9 mouse cellular contexts compared by ENCODE assay signal in the genomic region with DNA sequence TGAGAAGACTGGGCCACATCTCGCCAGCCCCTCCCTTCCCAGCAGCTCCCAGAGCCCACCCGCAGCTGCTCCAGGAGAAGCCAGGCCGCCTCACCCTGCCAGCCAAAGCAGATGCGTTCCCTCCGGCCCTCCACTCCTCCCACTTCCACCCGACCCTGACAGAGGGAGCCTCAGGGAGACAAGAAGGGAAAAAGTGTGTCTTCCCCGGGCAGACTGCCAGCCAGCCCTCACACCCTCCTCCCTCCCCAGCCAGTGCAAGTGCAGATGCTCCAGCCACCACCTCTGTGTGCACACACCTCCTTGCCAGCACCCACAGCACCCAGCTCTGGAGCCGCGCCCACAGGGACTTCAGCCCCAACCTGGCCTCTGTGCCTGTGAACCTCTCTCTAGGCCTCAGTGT. TPM values are rescaled to one million over a fixed set of nuclear protein-coding genes. Genes with fewer than 3 reads are reported as not detected.
DNase-seq lines count a peak whose midpoint lies in the region; ATAC-seq lines count a peak whose summit lies in the region.
"Had no signal": no experiment of that assay in that cellular context is flagged by ENCODE, and none has a peak within 500 bp of the region (broad histone marks: within the 10 kb centered on the region; RNA-seq: fewer than 3 reads in every experiment).

No protein-coding gene starts in this region.

- 0 out of 2 replicates have a peak overlapping the region, but pooled peaks have one; percentile 40 for H3K27ac ChIP-seq in forebrain, embryonic 10.5 days
- no peak overlapping the region for H3K27ac ChIP-seq in forebrain, embryonic 11.5 days (ENCODE audit: low read depth, low read length)
- peak overlapping the region; percentile 17 for H3K27ac ChIP-seq in midbrain, embryonic 16.5 days (ENCODE audit: low read length)
- no peak overlapping the region for H3K27ac ChIP-seq in midbrain, embryonic 15.5 days

- H3K9me3 ChIP-seq in forebrain, embryonic 10.5 days, result no peaks in the 10 kb centered on the region
- no peaks in the 10 kb centered on the region for H3K9me3 ChIP-seq in forebrain, embryonic 11.5 days (ENCODE audit: control insufficient read depth, low read length)
- H3K9me3 ChIP-seq in midbrain, embryonic 16.5 days (replicated peaks; ENCODE audit: control insufficient read depth, low read length, poor library complexity, severe bottlenecking), result no peaks in the 10 kb centered on the region
- no peaks in the 10 kb centered on the region for H3K9me3 ChIP-seq in midbrain, embryonic 15.5 days

- ATAC-seq in forebrain, embryonic 11.5 days (replicated peaks; ENCODE audit: low FRiP score), result no peak
- ATAC-seq in midbrain, embryonic 16.5 days, result no peak
- no peak for ATAC-seq in midbrain, embryonic 15.5 days (replicated peaks)
- no peak for ATAC-seq in megakaryocyte progenitor cell, adult 5-6 weeks (replicated peaks; ENCODE audit: poor library complexity)
- ATAC-seq in megakaryocyte, adult 5-6 weeks (ENCODE audit: poor library complexity, severe bottlenecking), result no peak

- no peaks in the 10 kb centered on the region for H3K27me3 ChIP-seq in forebrain, embryonic 10.5 days (ENCODE audit: poor library complexity, severe bottlenecking)
- H3K27me3 ChIP-seq in forebrain, embryonic 11.5 days (ENCODE audit: control insufficient read depth, insufficient read depth, low read length), result no peaks in the 10 kb centered on the region
- H3K27me3 ChIP-seq in midbrain, embryonic 16.5 days (ENCODE audit: control insufficient read depth, insufficient read depth, low read depth, low read length), result no peaks in the 10 kb centered on the region
- H3K27me3 ChIP-seq in midbrain, embryonic 15.5 days (replicated peaks), result no peaks in the 10 kb centered on the region

- WGBS in forebrain, embryonic 10.5 days, result 64% methylated on average over 9 of the region's 9 CpGs
- WGBS in forebrain, embryonic 11.5 days, result 63% methylated on average over 9 of the region's 9 CpGs
- WGBS in midbrain, embryonic 16.5 days, result 54% methylated on average over 9 of the region's 9 CpGs
- WGBS in midbrain, embryonic 15.5 days, result 52% methylated on average over 9 of the region's 9 CpGs

- peaks cover 12% of the 10 kb centered on the region for H3K4me1 ChIP-seq in forebrain, embryonic 10.5 days
- no peaks in the 10 kb centered on the region for H3K4me1 ChIP-seq in forebrain, embryonic 11.5 days (replicated peaks; ENCODE audit: control insufficient read depth, insufficient read depth, low read length)
- H3K4me1 ChIP-seq in midbrain, embryonic 16.5 days (ENCODE audit: control insufficient read depth, insufficient read depth, low read length), result no peaks in the 10 kb centered on the region
- peaks cover 5% of the 10 kb centered on the region; the same call in 1 of the 2 replicates for H3K4me1 ChIP-seq in midbrain, embryonic 15.5 days

- no peak overlapping the region for H3K9ac ChIP-seq in forebrain, embryonic 11.5 days (ENCODE audit: low read length)
- H3K9ac ChIP-seq in midbrain, embryonic 16.5 days (ENCODE audit: low read depth, low read length), result no peak overlapping the region
- H3K9ac ChIP-seq in midbrain, embryonic 15.5 days, result no peak overlapping the region

- H3K4me2 ChIP-seq in forebrain, embryonic 11.5 days (ENCODE audit: low read depth, low read length, severe bottlenecking), result no peak overlapping the region
- H3K4me2 ChIP-seq in midbrain, embryonic 16.5 days (ENCODE audit: low read length), result no peak overlapping the region
- no peak overlapping the region for H3K4me2 ChIP-seq in midbrain, embryonic 15.5 days

- no peak for DNase-seq in forebrain, embryonic 10.5 days (ENCODE audit: extremely low spot score, low spot score)
- no peak for DNase-seq in forebrain, embryonic 11.5 days (ENCODE audit: low spot score)
- peak; percentile 38 to 56 for DNase-seq in kidney, adult 8-10 months
- peak; percentile 72 for DNase-seq in skeletal muscle tissue, adult 2 months (ENCODE audit: low read depth, low spot score)
- DNase-seq: layer of hippocampus, postnatal 36 days had no signal

- no peaks in the 10 kb centered on the region for H3K36me3 ChIP-seq in forebrain, embryonic 10.5 days (replicated peaks)
- H3K36me3 ChIP-seq in forebrain, embryonic 11.5 days (ENCODE audit: control insufficient read depth, insufficient read depth, low read length), result no peaks in the 10 kb centered on the region
- no peaks in the 10 kb centered on the region for H3K36me3 ChIP-seq in midbrain, embryonic 16.5 days (ENCODE audit: control insufficient read depth, insufficient read depth, low read length)
- H3K36me3 ChIP-seq in midbrain, embryonic 15.5 days (replicated peaks), result no peaks in the 10 kb centered on the region

- no peak overlapping the region for H3K4me3 ChIP-seq in forebrain, embryonic 10.5 days
- no peak overlapping the region for H3K4me3 ChIP-seq in forebrain, embryonic 11.5 days (ENCODE audit: low read depth, low read length)
- H3K4me3 ChIP-seq in midbrain, embryonic 16.5 days (ENCODE audit: low read depth, low read length), result no peak overlapping the region
- H3K4me3 ChIP-seq in midbrain, embryonic 15.5 days, result no peak overlapping the region

RNA-seq across cellular contexts. Expression of gene Cspg4, which starts 12.0 kb away (rescaled TPM):
- 0.88 and 1.1 TPM in 2 replicates for polyA plus RNA-seq in forebrain, embryonic 10.5 days (2016; fragmentation: Nextera tagmentation; extraction: Ambion mirVana)
- 1.4 and 2.0 TPM in 2 replicates for polyA plus RNA-seq in forebrain, embryonic 11.5 days (2014; fragmentation: Nextera tagmentation; extraction: Ambion mirVana)
- polyA plus RNA-seq in midbrain, embryonic 16.5 days (2015; fragmentation: Nextera tagmentation; extraction: Ambion mirVana), result 7.3 and 7.8 TPM in 2 replicates
- 7.6 and 8.2 TPM in 2 replicates for polyA plus RNA-seq in midbrain, embryonic 15.5 days (2015; fragmentation: Nextera tagmentation; extraction: Ambion mirVana)
- total RNA-seq in megakaryocyte progenitor cell, adult 5-6 weeks (2015), result not detected in 2 replicates
- not detected in 2 replicates for total RNA-seq in megakaryocyte progenitor cell, adult 5-6 weeks (2017)
- total RNA-seq in megakaryocyte, adult 5-6 weeks (2015), result not detected in 2 replicates
- not detected in 2 replicates for total RNA-seq in megakaryocyte, adult 5-6 weeks (2017)

RNA-seq across cellular contexts. Expression of gene Odf3l1, which starts 12.3 kb away (rescaled TPM):
- not detected in 2 replicates for polyA plus RNA-seq in forebrain, embryonic 10.5 days (2016; fragmentation: Nextera tagmentation; extraction: Ambion mirVana)
- not detected in 2 replicates for polyA plus RNA-seq in forebrain, embryonic 11.5 days (2014; fragmentation: Nextera tagmentation; extraction: Ambion mirVana)
- not detected in 2 replicates for polyA plus RNA-seq in midbrain, embryonic 16.5 days (2015; fragmentation: Nextera tagmentation; extraction: Ambion mirVana)
- not detected in 2 replicates for polyA plus RNA-seq in midbrain, embryonic 15.5 days (2015; fragmentation: Nextera tagmentation; extraction: Ambion mirVana)
- total RNA-seq in megakaryocyte progenitor cell, adult 5-6 weeks (2015), result not detected in 2 replicates
- total RNA-seq in megakaryocyte progenitor cell, adult 5-6 weeks (2017), result not detected in 2 replicates
- not detected in 2 replicates for total RNA-seq in megakaryocyte, adult 5-6 weeks (2015)
- not detected in 2 replicates for total RNA-seq in megakaryocyte, adult 5-6 weeks (2017)
- total RNA-seq: layer of hippocampus, postnatal 36 days had no signal

RNA-seq across cellular contexts. Expression of gene Snx33, which starts 51.4 kb away (rescaled TPM):
- 8.6 and 9.9 TPM in 2 replicates for polyA plus RNA-seq in forebrain, embryonic 10.5 days (2016; fragmentation: Nextera tagmentation; extraction: Ambion mirVana)
- 5.8 and 6.0 TPM in 2 replicates for polyA plus RNA-seq in forebrain, embryonic 11.5 days (2014; fragmentation: Nextera tagmentation; extraction: Ambion mirVana)
- 2.2 and 2.7 TPM in 2 replicates for polyA plus RNA-seq in midbrain, embryonic 16.5 days (2015; fragmentation: Nextera tagmentation; extraction: Ambion mirVana)
- 3.0 TPM in 2 replicates for polyA plus RNA-seq in midbrain, embryonic 15.5 days (2015; fragmentation: Nextera tagmentation; extraction: Ambion mirVana)
- total RNA-seq in megakaryocyte progenitor cell, adult 5-6 weeks (2015), result 3.3 TPM in 2 replicates
- 2.8 TPM in 2 replicates for total RNA-seq in megakaryocyte progenitor cell, adult 5-6 weeks (2017)
- total RNA-seq in megakaryocyte, adult 5-6 weeks (2015), result 3.6 and 4.0 TPM in 2 replicates
- 2.2 and 3.1 TPM in 2 replicates for total RNA-seq in megakaryocyte, adult 5-6 weeks (2017)

Comparison
In these comparisons a context has a peak if more than half of its experiments do, and no peak if none do; other contexts are left out.
1. H3K27ac ChIP-seq: peak in forebrain, embryonic 10.5 days (single experiment) and midbrain, embryonic 16.5 days (single experiment); none in forebrain, embryonic 11.5 days (single experiment) and midbrain, embryonic 15.5 days (single experiment).
2. DNase-seq: peak in kidney, adult 8-10 months (2 of 2) and skeletal muscle tissue, adult 2 months (single experiment); none in forebrain, embryonic 10.5 days (single experiment) and forebrain, embryonic 11.5 days (single experiment).